Mouse (Mus musculus) C2C12 (cell line): ENCODE measurements at regions not wholly inside any gene's neighbourhood (a gene's known extent, or its start where the extent isn't known, plus 50 kb on each side); places are given as distances from the start of the nearest gene placed in this dataset.
A peak's percentile ranks its signal among the peaks of the same experiment; 100 is the strongest.
"Not testable (repeated sequence)": the region's sequence is repeated elsewhere in the genome, so short reads cannot be mapped to it uniquely, and the experiment has no call there.

ENCODE experiments used
- H3K27me3 ChIP-seq: one replicate; pipeline ENCODE4 v1.6.1; 2011; ENCODE audit not compliant: control insufficient read depth, insufficient read depth, insufficient read length
- H3K36me3 ChIP-seq: one replicate; pipeline ENCODE4 v1.6.1; 2011; ENCODE audit not compliant: control insufficient read depth, insufficient read depth
- H3K4me3 ChIP-seq: one replicate; pipeline ENCODE4 v1.5.1; 2011; ENCODE audit warnings: mild to moderate bottlenecking, control low read depth; ENCODE audit not compliant: poor library complexity, insufficient read depth, severe bottlenecking
- H3K79me2 ChIP-seq: one replicate; pipeline ENCODE4 v1.6.1; 2011; ENCODE audit not compliant: control insufficient read depth, insufficient read depth
- H3K79me3 ChIP-seq: one replicate; pipeline ENCODE4 v1.6.1; 2011; ENCODE audit warnings: low read depth, control low read depth
- H3ac ChIP-seq: one replicate; pipeline ENCODE3; 2011; ENCODE audit warnings: low read depth; ENCODE audit not compliant: control insufficient read depth, insufficient read length
- CEBPB ChIP-seq: IDR thresholded peaks from one replicate; pipeline ENCODE4 v1.6.1; 2011; ENCODE audit warnings: low read depth, mild to moderate bottlenecking, control low read depth, moderate library complexity
- CTCF ChIP-seq: IDR thresholded peaks from one replicate; pipeline ENCODE4 v1.5.1; 2011; ENCODE audit not compliant: control insufficient read depth, insufficient read depth, insufficient read length
- FOSL1 ChIP-seq: IDR thresholded peaks from one replicate; pipeline ENCODE4 v1.8.0; 2011; ENCODE audit warnings: mild to moderate bottlenecking, low read length; ENCODE audit not compliant: poor library complexity, insufficient read depth, severe bottlenecking
- MAX ChIP-seq: IDR thresholded peaks from one replicate; pipeline ENCODE4 v1.6.1; 2011; ENCODE audit warnings: mild to moderate bottlenecking, control low read depth
- MYOD1 ChIP-seq: IDR thresholded peaks from one replicate; pipeline ENCODE4 v1.6.1; 2011; ENCODE audit warnings: low read depth; ENCODE audit not compliant: control insufficient read depth, insufficient read length
- MYOG ChIP-seq: IDR thresholded peaks from one replicate; pipeline ENCODE4 v1.6.1; 2011; ENCODE audit not compliant: control insufficient read depth, insufficient read length; ENCODE audit errors: extremely low read depth
- USF1 ChIP-seq: IDR thresholded peaks from one replicate; pipeline ENCODE4 v1.6.1; 2011; ENCODE audit warnings: low read depth, mild to moderate bottlenecking, control low read depth, moderate library complexity

DNA sequence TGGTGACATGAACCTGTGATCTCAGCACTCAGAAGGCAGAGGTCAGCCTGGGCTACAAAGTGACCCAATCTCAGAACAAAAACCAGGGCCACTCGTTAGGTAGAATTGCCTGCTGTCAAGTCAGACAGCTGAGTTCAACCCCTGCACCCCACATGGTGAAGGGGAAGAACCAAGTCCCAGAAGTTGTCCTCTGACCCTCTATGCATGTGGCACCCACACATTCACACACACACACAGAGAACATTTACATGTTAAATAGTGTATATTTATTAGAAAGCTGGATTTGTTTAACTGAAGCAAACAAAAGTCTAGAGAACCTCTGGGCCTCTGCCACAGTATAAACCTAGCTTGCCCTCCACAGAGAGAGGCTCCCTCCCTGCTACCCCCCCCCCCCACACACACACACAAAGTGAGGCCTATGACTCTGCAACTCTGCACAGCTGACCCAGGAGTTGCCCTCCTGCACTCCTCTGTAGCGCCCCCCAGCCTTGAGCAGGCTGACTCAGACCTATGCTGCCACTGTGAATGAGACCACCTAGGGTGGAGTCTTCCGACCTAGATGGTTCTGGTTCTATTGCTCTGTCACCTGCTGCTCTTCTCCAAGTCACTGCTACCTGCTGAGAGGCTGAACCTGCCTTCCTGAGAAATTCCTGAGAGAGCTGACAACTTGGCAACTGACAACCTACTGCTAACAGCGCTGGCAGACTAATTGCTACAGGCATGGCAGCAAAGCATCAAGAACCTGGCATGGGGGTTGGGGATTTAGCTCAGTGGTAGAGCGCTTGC is 52.1 kb upstream of the Ier3 start:
- TF ChIP-seq MYOG = no peak
- TF ChIP-seq MAX = no peak
- TF ChIP-seq FOSL1 = no peak
- TF ChIP-seq CEBPB = no peak
- TF ChIP-seq CTCF = no peak
- TF ChIP-seq USF1 = no peak
- TF ChIP-seq MYOD1 = no peak
- no peak overlapping the region for H3K4me3 ChIP-seq
- H3K36me3 ChIP-seq = no peaks in the 10 kb centered on the region
- H3ac ChIP-seq = no peak overlapping the region
- H3K27me3 ChIP-seq = no peaks in the 10 kb centered on the region
- H3K79me2 ChIP-seq = no peaks in the 10 kb centered on the region
- H3K79me3 ChIP-seq = no peaks in the 10 kb centered on the region

DNA sequence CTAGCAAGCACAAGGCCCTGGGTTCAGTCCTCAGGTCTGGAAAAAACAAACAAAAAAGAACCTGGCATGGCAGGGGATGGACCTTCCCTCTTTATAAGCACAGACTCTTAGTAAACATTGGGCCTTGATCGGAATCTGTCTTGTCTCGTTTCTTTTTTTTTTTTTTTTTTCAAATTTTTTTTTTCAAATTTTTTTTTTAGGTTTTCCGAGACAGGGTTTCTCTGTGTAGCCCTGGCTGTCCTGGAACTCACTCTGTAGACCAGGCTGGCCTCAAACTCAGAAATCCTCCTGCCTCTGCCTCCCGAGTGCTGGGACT is 51.6 kb upstream of the Ier3 start:
- not testable (repeated sequence) for H3ac ChIP-seq, H3K4me3 ChIP-seq, H3K79me2 ChIP-seq, H3K27me3 ChIP-seq, H3K79me3 ChIP-seq, H3K36me3 ChIP-seq

DNA sequence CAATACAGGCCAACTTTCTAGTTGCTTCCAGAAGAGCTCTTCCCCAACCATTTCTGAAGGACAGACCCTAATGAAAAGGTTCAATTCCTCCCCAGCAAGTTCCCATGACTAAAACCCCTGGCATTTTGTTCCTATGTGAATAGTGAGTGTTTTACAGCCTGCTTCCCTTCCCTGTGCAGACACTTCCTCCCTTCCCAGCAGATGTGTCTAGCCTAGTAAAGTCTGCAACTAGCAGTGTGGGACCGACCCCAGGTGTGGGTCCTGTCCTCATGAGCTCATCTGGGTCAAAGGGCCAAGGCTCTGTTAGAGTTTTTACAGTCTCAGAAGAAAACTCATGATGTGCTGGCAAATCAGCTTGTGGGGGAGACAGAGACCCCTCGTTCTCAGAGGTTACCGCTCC is 50.9 kb upstream of the Ier3 start:
- Histone ChIP-seq H3K27me3 (no peaks in the 10 kb centered on the region), H3K4me3 (no peak overlapping the region), H3K79me2 (no peaks in the 10 kb centered on the region), H3K79me3 (no peaks in the 10 kb centered on the region), H3K36me3 (no peaks in the 10 kb centered on the region), H3ac (no peak overlapping the region)
- TF ChIP-seq USF1 (no peak), CTCF (no peak), CEBPB (no peak), MYOG (no peak), MYOD1 (no peak), FOSL1 (no peak), MAX (no peak)

DNA sequence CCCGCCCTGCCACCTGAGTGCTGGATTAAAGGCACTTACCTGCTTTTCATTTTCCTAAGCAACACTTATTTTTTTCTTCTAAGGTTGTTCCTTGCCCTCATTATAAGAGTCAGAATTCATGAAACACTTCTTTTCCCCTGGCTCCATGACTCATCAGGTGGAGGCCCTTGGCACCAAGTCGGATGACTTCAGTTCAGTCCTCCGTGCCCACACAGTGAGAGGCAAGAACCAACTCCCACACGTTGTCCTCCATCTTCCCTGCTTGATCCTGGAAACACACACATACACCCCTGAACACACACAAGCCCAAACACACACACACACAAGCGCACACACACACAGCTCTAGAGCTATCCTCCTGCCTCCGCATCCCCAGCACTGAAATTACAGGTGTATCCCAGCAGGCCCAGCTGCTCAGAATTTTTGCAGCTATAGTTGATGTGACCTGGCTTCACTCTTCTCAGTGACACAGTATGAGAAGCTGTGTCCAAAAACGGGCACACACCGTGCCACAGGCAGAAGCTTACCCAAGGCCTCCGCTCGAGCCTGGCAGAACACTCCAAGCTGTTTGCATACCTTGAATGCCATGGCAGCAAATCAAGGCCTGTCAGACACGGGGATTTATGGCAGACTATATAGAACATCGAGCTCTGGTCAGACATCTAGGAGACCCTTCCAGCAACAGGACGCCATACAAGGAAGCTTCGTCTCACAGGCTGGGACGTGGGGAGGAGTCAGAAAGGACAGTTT is 49.7 kb upstream of the Ier3 start:
- no peak for TF ChIP-seq MAX
- TF ChIP-seq USF1 = no peak
- TF ChIP-seq MYOG = no peak
- TF ChIP-seq CEBPB = no peak
- no peak for TF ChIP-seq CTCF
- TF ChIP-seq MYOD1 = no peak
- TF ChIP-seq FOSL1 = peak; percentile 10
- Histone ChIP-seq H3K27me3 (no peaks in the 10 kb centered on the region), H3K79me3 (no peaks in the 10 kb centered on the region), H3K4me3 (no peak overlapping the region), H3K36me3 (no peaks in the 10 kb centered on the region), H3ac (no peak overlapping the region), H3K79me2 (no peaks in the 10 kb centered on the region)
